Mouse (Mus musculus) myocyte (in vitro differentiated cells): ENCODE measurements around the gene Olfr374.

Source experiments
- CEBPB ChIP-seq: IDR thresholded peaks from 2 replicates; pipeline ENCODE4 v1.6.1; 2011; ENCODE audit warnings: mild to moderate bottlenecking, moderate library complexity; ENCODE audit not compliant: poor library complexity, insufficient read depth, severe bottlenecking
- E2F4 ChIP-seq: IDR thresholded peaks from one replicate; pipeline ENCODE4 v1.6.1; 2011; ENCODE audit warnings: mild to moderate bottlenecking, control low read depth, moderate library complexity; ENCODE audit not compliant: insufficient read depth
- MAX ChIP-seq: IDR thresholded peaks from one replicate; pipeline ENCODE4 v1.6.1; 2011; ENCODE audit warnings: low read depth, mild to moderate bottlenecking, control low read depth
- MYOD1 ChIP-seq, 3 experiments: IDR thresholded peaks; one replicate each; pipeline ENCODE4 v1.6.1; 2011; ENCODE audit warnings: control low read depth in 2 of 3, low read depth in 2 of 3, mild to moderate bottlenecking in 2 of 3, moderate library complexity in 1 of 3; ENCODE audit not compliant: insufficient read length in 2 of 3, control insufficient read depth in 1 of 3
- MYOG ChIP-seq, 3 experiments: IDR thresholded peaks; one replicate each; pipeline ENCODE4 v1.6.1; 2011; ENCODE audit warnings: control low read depth in 2 of 3, low read depth in 2 of 3, mild to moderate bottlenecking in 2 of 3; ENCODE audit not compliant: insufficient read length in 2 of 3, control insufficient read depth in 1 of 3, insufficient read depth in 1 of 3
- POLR2A ChIP-seq: IDR thresholded peaks from one replicate; pipeline ENCODE4 v1.6.1; 2011; ENCODE audit warnings: low read depth, mild to moderate bottlenecking, control low read depth, moderate library complexity; ENCODE audit not compliant: insufficient read length
- POLR2AphosphoS2 ChIP-seq: IDR thresholded peaks from one replicate; pipeline ENCODE4 v1.6.1; 2011; ENCODE audit warnings: low read depth, control low read depth; ENCODE audit not compliant: insufficient read length
- REST ChIP-seq: IDR thresholded peaks from one replicate; pipeline ENCODE4 v1.6.1; 2011; ENCODE audit warnings: mild to moderate bottlenecking, control low read depth, moderate library complexity; ENCODE audit not compliant: insufficient read depth, insufficient read length
- TCF12 ChIP-seq: IDR thresholded peaks from one replicate; pipeline ENCODE4 v1.6.1; 2011; ENCODE audit warnings: mild to moderate bottlenecking, control low read depth; ENCODE audit not compliant: poor library complexity, insufficient read depth, severe bottlenecking
- USF1 ChIP-seq: IDR thresholded peaks from one replicate; pipeline ENCODE4 v1.6.1; 2011; ENCODE audit warnings: low read depth, mild to moderate bottlenecking, control low read depth, moderate library complexity

DNA sequence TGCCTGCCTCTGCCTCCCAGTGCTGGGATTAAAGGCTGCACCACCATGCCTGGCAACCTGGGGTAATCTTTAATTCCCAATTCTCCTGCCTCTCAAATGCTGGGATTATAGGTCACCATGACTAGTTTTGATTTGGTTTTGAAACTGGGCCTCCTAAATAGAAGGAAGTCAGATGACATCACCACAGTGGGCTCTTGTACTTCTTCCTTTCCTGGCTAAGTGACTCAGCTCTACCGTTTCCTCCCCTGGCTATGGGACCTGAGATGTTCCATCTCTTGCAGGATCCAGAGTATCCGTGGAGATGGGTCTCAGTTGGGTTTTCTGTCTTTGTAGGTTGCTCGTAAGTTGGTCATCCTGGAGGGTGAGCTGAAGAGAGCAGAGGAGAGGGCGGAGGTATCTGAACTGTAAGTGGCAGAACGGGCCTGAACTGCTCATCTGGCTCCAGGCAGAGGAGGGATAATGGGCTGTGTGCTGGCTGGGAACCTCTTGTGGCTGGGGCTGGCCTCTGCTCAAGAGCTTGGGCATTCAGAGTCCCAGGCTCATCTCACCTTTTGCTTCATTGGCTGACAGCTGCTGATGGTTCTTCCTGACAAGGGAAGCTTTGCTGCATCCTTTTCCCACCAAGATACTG, 37.6 kb downstream of the Olfr374 start:
- TF ChIP-seq USF1 (no peak), MYOD1 (IDR thresholded peaks at IDR 0.05; ENCODE audit: control insufficient read depth in 1 of 3, insufficient read length in 2 of 3, low read depth in 2 of 3) (no peak), POLR2A (no peak), MAX (no peak), CEBPB (no peak), TCF12 (no peak), E2F4 (no peak), MYOG (IDR thresholded peaks at IDR 0.05; ENCODE audit: control insufficient read depth in 1 of 3, insufficient read depth in 1 of 3, insufficient read length in 2 of 3, low read depth in 2 of 3) (no peak), POLR2AphosphoS2 (no peak), REST (no peak)
